Mouse (Mus musculus) ovary, postnatal 14 days (tissue): ENCODE measurements at regions not wholly inside any gene's neighbourhood (a gene's known extent, or its start where the extent isn't known, plus 50 kb on each side); places are given as distances from the start of the nearest gene placed in this dataset.

Experiments
- DNase-seq: peaks from one replicate; pipeline ENCODE4 v3.0.0; 2022; ENCODE audit warnings: low spot score

DNA sequence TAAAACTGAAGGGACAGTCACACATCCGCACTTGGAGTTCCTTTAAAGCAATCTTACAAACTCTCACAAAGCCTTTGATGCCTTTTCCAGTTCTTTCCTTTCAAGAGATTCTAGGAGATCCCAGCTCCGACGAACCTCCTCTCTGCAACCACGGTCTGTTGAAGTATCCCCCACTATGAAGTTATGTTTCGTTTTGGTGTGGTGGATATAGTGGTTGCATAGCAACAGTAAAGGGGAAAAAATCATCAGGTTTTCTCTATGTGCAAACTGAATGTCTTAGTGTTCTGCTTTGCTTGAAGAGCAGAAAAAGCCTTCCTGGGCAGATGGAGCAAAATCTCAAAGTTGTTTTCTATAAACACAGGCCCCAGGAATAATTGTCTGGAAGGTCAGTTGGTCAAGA lies 147.4 kb upstream of the Dlgap1 start:
- no peak for DNase-seq

DNA sequence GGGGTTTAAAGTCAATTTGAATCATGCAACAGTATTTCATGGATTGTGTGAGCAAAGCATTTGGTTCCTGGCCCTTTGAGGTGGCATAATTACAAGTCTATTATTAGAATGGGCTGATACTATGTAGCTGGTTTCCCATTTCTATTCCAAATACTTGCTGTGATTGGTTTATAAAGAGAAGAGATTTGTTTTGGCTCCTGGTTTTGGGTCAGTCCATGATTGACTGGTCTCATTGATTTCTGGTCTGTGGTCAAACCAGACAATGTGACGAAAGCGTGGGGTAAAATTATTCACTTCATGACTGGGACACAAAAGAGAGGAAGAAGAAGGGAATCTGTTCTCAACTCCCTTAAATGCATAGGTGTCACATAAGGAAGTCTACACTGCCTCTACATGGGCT lies 147.0 kb upstream of the Dlgap1 start:
- DNase-seq: no peak

DNA sequence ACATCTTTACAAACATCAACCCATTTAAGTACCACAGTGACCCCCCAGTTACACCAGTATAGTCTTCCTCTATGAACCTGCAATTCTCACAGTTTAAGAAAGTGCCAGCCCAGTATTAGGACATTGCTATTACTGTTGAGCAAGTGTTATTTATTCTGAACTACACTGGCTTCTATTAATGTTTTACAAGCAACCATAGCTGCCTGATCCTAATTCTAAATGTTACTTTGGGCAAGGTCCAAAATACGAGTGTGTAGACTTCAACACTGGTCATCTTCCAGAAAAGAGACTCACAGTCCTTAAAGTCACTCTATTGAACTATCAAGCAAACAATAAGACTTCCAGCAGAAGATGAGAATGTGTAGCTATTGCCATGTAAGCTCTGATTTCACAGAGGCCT lies 146.0 kb upstream of the Dlgap1 start:
- DNase-seq: no peak

DNA sequence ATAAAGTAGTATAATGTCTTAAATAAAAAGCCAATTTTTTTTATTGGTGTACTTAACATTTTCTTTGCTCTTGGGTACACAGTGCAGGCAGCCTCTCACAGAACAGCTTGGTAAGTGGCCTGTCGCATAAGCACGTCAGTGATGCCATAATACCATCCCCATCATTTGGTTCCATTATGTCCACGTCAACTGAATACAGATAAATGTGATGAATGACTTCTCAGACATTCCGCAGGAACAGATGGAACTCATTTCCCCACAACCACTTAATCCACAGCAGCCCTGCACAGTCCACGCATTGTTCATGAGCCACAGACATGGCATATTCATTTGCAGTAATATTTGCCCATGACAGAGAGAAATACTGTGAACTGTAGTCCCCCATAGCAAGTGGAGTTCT lies 127.6 kb upstream of the Dlgap1 start:
- DNase-seq: no peak

DNA sequence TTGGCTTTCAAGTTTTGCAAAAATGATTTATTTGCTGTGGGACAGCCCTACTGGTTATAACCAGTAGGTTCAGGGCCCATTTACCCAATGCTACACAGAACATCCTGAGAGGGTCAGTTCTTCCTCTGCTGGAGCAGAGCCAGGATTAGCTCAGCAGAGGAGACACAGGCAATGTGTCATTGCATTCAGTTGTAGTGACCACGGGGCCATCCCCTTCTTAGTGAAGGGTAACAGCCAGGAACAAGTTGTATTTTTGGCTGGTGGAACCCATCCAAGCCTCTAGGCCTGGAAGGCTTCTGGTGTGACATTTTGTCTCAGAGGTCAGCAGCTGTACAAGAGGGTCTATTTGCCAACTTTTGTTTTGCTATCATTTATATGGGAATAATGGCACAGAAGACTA lies 120.6 kb upstream of the Dlgap1 start:
- no peak for DNase-seq

DNA sequence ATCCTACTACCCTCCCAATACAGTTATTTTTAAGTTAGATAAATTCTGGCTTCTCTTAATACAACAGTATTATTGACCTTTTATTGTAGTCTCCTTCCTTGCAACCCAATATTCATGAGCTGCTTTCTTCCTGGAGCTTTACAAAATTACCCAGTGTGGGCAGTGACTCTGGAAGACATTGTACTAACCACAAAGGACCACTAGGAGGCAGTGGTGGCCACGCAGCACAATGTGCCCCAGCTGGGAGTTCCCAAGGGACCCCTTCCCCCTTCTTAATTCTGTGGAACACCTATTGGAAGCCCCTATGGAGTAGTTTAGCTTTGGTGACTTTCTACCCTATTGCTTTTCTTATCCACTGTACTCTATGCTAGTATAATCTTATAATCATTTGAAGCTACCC lies 118.8 kb upstream of the Dlgap1 start:
- no peak for DNase-seq

DNA sequence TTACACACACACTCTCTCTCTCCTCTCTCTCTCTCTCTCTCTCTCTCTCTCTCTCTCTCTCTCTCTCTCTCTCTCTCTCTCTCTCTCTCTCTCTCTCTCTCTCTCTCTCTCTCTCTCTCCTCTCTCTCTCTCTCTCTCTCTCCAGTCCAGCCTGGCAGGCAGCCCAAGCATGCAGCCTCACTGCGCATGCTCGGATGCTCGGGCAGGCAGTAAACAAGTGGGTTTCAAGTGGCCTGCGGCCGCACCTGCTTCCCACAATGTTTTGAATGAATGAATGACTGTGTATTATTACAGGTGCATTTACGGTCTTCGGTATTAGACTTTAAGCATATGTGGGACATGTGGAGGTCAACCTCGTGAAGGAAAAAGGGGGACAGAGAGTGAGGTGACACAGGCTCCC lies 88.9 kb upstream of the Dlgap1 start:
- peak; percentile 3 for DNase-seq

DNA sequence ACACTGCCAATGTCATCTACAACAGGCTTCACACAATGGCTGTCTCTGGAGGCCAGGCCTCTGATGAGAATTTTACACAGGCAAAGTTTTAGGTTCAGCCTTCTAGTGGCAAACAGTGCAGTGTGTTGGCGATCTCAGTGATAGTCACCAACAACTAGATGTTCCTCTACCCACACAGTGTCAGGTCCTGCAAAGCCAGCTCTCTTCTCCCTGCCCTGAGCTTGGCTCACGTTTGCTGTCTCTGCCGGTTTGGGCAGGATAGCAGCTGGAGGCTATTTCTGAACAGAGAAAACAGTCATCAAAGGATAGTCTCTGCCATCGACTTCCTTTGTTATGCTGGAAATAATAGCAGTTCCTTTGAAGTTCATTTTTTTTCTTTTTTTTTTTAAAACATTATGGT lies 74.9 kb upstream of the Dlgap1 start:
- DNase-seq: no peak
